Mouse (Mus musculus) liver, embryonic 14.5 days (tissue): Measurements from ENCODE around the gene Cdh23. TPM values are rescaled to one million over a fixed set of nuclear protein-coding genes. Genes with fewer than 3 reads are reported as not detected.

ENCODE experiments used
- ATAC-seq: fragments of 200-750 bp; cut with Nextera tagmentation; 2 replicates; pipeline ENCODE4 v1.8.0; 2017; ENCODE audit warnings: moderate number of reproducible peaks, mild to moderate bottlenecking, moderate library complexity; ENCODE audit not compliant: insufficient read depth
- DNase-seq, 3 experiments: peaks; one replicate each; pipeline ENCODE4 v3.0.0-alpha.2; 2012 to 2013; ENCODE audit warnings: low read depth in 3 of 3, low spot score in 3 of 3
- H3K27ac ChIP-seq: fragments of 300-500 bp; sonication (generic); 2 replicates; pipeline ENCODE4 v1.5.1; 2014; ENCODE audit warnings: moderate library complexity, mild to moderate bottlenecking, control low read depth, inconsistent platforms
- H3K27me3 ChIP-seq: fragments of 300-500 bp; sonication (generic); 2 replicates; pipeline ENCODE4 v1.6.1; 2014; ENCODE audit warnings: mild to moderate bottlenecking, low read length, moderate library complexity; ENCODE audit not compliant: control insufficient read depth, insufficient read depth
- H3K36me3 ChIP-seq: fragments of 300-500 bp; sonication (generic); replicated peaks from 2 replicates; pipeline ENCODE4 v1.6.1; 2014; ENCODE audit warnings: low read depth; ENCODE audit not compliant: control insufficient read depth, insufficient read depth
- H3K4me1 ChIP-seq, 2 experiments: fragments of 200-500 bp in 1 of 2; fragments of 300-500 bp in 1 of 2; sonication (generic) in 1 of 2; replicated peaks; 2 replicates each; pipeline ENCODE4 v1.6.1; 2012 to 2014; ENCODE audit warnings: antibody characterized with exemption in 1 of 2, inconsistent platforms in 1 of 2, low read length in 1 of 2; ENCODE audit not compliant: control insufficient read depth in 2 of 2, insufficient read depth in 2 of 2
- H3K4me2 ChIP-seq: fragments of 300-500 bp; sonication (generic); 2 replicates; pipeline ENCODE4 v1.6.1; 2014; ENCODE audit warnings: low read depth, mild to moderate bottlenecking, control low read depth, moderate library complexity
- H3K4me3 ChIP-seq, 2 experiments: fragments of 200-500 bp in 1 of 2; fragments of 300-500 bp in 1 of 2; sonication (generic) in 1 of 2; 2 replicates each; pipeline ENCODE4 v1.5.1; 2012 to 2014; ENCODE audit warnings: low read depth in 2 of 2, low read length in 2 of 2, mild to moderate bottlenecking in 2 of 2, control low read depth in 1 of 2, inconsistent platforms in 1 of 2, moderate library complexity in 1 of 2; ENCODE audit not compliant: insufficient read depth in 1 of 2
- H3K9ac ChIP-seq: fragments of 300-500 bp; sonication (generic); replicated peaks from 2 replicates; pipeline ENCODE4 v1.6.1; 2014; ENCODE audit warnings: mild to moderate bottlenecking, control low read depth, moderate library complexity
- H3K9me3 ChIP-seq: fragments of 300-500 bp; sonication (generic); 2 replicates; pipeline ENCODE4 v1.6.1; 2016; ENCODE audit warnings: low read length, mixed read lengths; ENCODE audit not compliant: control insufficient read depth
- CTCF ChIP-seq: IDR thresholded peaks from 2 replicates; pipeline ENCODE4 v1.5.1; 2016; ENCODE audit warnings: antibody characterized with exemption, low read depth, control low read depth
- EP300 ChIP-seq: IDR thresholded peaks from 2 replicates; pipeline ENCODE4 v1.6.1; 2016; ENCODE audit warnings: antibody characterized with exemption, low read depth
- WGBS: fragments of 180-500 bp; shearing (Covaris S2); extraction: QIAGEN DNeasy Blood & Tissue Kit; methylation state at CpG from one replicate; pipeline ENCODE4 v1.1.7; 2014; ENCODE audit not compliant: insufficient replicate concordance; 5-methylcytosine and 5-hydroxymethylcytosine counted together
- polyA plus RNA-seq, 2 experiments: library from polyadenylated mRNA; depleted of rRNA in 1 of 2; stranded (reverse) in 1 of 2; unstranded in 1 of 2; fragments of >200 nt; fragmentation: Nextera tagmentation in 1 of 2; extraction: Ambion mirVana in 1 of 2; gene quantifications; 2 replicates each; pipeline versions ENCODE4 v1.2.1 to v1.2.3; 2012 to 2014

The Cdh23 gene
- polyA plus RNA-seq, 2 experiments = 0.02 TPM; not detected in 1

DNA sequence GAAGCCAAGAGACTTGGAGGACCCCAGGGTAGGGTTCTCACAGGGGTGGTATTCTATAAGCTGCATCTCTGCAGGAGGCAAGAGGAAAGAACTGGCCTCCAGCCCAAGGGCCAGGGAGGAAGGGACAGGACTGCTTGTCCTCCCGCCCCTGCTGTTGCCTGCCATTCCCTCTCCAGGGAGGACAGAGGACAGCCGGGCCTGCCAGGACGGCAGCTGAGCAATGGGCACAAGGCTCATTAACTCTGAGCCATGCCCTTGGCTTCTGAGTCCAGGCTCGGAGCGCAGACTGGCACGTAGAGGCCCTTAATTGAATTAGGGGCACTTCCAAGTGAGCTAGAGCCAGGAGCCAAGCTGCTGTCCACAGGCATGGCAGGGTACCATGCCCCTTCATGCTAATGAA, 101.1 kb downstream of the Cdh23 start:
- no peaks in the 10 kb centered on the region for H3K4me1 ChIP-seq
- H3K27ac ChIP-seq = no peak overlapping the region
- no peaks in the 10 kb centered on the region for H3K27me3 ChIP-seq
- WGBS = 61% methylated on average over 6 of the region's 6 CpGs
- H3K9ac ChIP-seq = no peak overlapping the region
- TF ChIP-seq EP300 (no peak), CTCF (no peak)
- H3K9me3 ChIP-seq = no peaks in the 10 kb centered on the region
- no peak overlapping the region for H3K4me3 ChIP-seq
- DNase-seq (no peak), ATAC-seq (no peak)
- no peaks in the 10 kb centered on the region for H3K36me3 ChIP-seq
- H3K4me2 ChIP-seq = no peak overlapping the region

DNA sequence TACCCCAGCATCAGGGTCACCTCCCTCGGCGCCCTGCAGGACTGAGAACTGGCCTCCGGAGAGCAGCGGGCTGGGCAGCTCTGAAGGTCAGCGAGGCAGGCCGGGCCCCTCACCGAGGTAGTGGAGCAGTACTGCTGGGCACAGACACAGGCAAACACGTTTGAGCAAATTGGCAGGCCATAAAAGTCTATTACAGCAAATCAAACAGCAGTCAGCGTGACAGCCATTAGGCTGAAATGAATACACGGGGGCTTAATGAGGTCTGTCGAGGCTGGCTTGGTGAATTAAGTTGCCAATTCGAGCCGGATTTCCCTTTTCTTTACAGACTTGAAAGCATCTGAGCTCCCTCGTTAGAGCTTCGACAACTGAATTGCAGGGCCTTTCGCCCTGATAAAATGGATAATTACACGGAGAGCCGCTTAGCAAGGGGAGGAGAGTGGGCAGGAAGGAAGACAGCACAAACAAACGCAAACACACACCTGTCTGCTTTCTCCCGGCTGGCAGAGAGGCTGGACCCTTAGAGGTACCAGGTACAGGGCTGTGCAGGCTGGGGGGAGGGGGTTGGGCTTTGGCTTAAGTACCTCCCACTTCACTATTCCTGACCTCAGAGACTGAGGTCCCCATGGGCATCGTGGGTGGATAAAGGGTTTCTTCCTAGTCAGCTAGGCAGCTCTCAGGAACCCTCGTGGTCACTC, 103.3 kb downstream of the Cdh23 start:
- WGBS = 33% methylated on average over 22 of the region's 22 CpGs
- no peak overlapping the region for H3K9ac ChIP-seq
- no peaks in the 10 kb centered on the region for H3K9me3 ChIP-seq
- no peaks in the 10 kb centered on the region for H3K27me3 ChIP-seq
- H3K4me3 ChIP-seq = no peak overlapping the region
- TF ChIP-seq EP300 (no peak), CTCF (no peak)
- no peak overlapping the region for H3K4me2 ChIP-seq
- DNase-seq (no peak), ATAC-seq (no peak)
- no peaks in the 10 kb centered on the region for H3K36me3 ChIP-seq
- H3K27ac ChIP-seq = no peak overlapping the region
- H3K4me1 ChIP-seq = no peaks in the 10 kb centered on the region

DNA sequence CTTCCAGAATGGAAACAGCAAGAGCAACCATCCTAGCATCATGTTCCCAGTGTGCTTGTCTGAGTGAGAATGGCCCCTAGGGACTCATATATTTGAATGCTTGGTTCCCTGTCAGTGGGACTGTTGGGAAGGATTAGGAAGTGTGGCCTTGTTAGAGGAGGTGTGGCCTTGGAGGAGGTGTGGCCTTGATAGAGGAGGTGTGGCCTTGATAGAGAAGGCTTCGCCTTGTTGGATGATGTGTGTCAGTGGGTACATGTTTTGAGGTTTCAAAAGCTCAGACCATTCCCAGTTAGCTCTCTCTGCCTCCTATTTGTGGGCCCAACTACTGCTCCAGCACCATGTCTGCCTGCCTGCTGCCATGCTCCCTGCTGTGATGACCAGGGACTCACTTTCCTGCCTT, 105.0 kb downstream of the Cdh23 start:
- Histone ChIP-seq H3K27ac (no peak overlapping the region), H3K9ac (no peak overlapping the region), H3K4me3 (no peak overlapping the region), H3K27me3 (no peaks in the 10 kb centered on the region), H3K4me2 (no peak overlapping the region), H3K9me3 (no peaks in the 10 kb centered on the region), H3K4me1 (no peaks in the 10 kb centered on the region), H3K36me3 (no peaks in the 10 kb centered on the region)
- DNase-seq (no peak), ATAC-seq (no peak)
- 53% methylated on average over 1 of the region's 1 CpGs for WGBS
- TF ChIP-seq EP300 (no peak), CTCF (no peak)

DNA sequence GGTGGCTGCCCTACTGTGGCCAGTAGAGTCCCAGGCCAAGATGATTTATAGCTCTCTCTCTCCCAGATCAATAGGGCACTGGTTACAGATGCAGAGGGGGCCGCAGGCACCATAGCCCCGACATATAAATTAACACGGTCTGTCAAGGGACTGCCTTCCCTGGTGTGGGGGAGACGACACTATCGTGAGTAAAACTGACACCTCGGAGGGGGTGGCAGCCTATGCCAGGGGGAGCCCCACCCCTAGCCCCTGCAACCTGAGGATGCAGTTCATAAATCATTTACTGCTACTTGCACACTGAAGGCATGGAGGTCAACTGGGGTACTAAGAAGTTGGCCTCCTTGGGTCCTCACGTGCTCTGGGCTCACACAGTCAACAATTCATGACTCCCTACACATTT, 106.0 kb downstream of the Cdh23 start:
- no peak for TF ChIP-seq EP300
- no peak for TF ChIP-seq CTCF

DNA sequence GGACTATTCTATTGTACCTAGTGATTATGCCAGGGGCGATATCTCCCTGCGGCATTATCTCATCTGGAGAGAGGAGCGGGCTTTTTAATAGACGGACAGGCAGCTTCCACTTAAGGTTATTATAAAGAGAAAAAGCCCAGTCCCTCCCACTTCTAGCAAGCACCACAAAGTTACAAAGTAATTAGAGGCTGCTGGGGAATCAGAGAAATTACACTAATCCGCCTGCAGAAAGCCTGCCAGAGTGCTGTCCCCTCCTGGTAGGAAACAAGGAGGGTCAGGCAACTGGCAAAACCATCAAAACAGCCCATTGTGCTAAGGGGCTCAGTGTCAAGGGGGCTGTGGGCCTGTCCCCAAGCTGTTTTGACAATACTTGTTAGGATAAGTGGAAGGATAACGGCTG, 110.6 kb downstream of the Cdh23 start:
- TF ChIP-seq CTCF (no peak), EP300 (no peak)
- DNase-seq (no peak), ATAC-seq (no peak)
- no peaks in the 10 kb centered on the region for H3K9me3 ChIP-seq
- no peak overlapping the region for H3K27ac ChIP-seq
- no peak overlapping the region for H3K4me3 ChIP-seq
- H3K36me3 ChIP-seq = no peaks in the 10 kb centered on the region
- no peak overlapping the region for H3K4me2 ChIP-seq
- H3K9ac ChIP-seq = no peak overlapping the region
- H3K4me1 ChIP-seq = no peaks in the 10 kb centered on the region
- H3K27me3 ChIP-seq = no peaks in the 10 kb centered on the region
- 62% methylated on average over 6 of the region's 6 CpGs for WGBS

More for the DNA sequence above, 106.0 kb downstream of the Cdh23 start:
- Histone ChIP-seq H3K4me3 (no peak overlapping the region), H3K36me3 (no peaks in the 10 kb centered on the region), H3K4me2 (no peak overlapping the region), H3K27ac (no peak overlapping the region), H3K9me3 (no peaks in the 10 kb centered on the region), H3K4me1 (no peaks in the 10 kb centered on the region), H3K9ac (no peak overlapping the region), H3K27me3 (no peaks in the 10 kb centered on the region)
- ATAC-seq (no peak), DNase-seq (no peak)
- 54% methylated on average over 7 of the region's 7 CpGs for WGBS
